Mouse (Mus musculus) monocyte, adult 2 months (primary cell): ENCODE measurements at regions not wholly inside any gene's neighbourhood (a gene's known extent, or its start where the extent isn't known, plus 50 kb on each side); places are given as distances from the start of the nearest gene placed in this dataset.

Experiments used
- DNase-seq, 2 experiments: peaks; one replicate each; pipeline ENCODE4 v3.0.0; 2022; ENCODE audit warnings: low spot score in 2 of 2, low read depth in 1 of 2

DNA sequence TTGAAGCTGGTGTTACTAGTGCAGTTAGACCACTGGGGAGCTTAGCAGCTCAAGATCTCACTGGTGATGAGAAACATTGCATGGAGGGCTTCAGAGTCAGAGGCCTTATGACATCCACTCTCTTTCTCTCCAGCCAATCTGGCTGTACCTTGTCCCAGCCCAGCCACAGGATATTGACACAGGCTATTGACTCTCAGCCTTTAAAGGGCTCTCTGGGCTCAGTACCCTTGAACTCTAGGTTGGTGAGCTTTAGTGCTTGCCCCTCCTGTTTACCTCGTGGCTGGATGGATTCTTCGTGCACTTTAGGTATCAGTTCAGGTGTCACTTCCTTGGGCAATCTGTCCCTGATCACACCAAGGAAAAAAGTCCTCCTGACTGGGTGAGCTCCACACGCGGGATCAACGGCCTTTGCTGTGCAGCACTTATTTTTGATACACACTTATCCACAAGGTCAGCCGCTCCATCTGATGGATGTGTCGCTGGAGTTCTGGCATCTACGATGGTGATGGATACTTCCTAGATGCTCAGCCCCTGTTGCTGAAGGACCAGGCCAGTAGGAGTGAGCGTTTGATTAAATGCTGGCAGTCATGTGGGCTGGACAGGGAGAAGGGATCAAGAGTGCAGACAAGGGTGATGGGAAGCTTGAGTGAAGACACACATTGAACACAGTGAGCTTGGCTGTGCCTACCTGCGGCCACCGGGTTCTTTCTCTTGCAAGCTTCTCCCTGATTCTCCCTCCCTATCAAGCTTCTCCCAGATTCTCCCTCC is 177.7 kb downstream of the Snx10 start:
- DNase-seq: no peak

GRCm38 (mm10) chr6:51702456-51703171 is 178.9 kb downstream of the Snx10 start:
- no peak for DNase-seq

DNA sequence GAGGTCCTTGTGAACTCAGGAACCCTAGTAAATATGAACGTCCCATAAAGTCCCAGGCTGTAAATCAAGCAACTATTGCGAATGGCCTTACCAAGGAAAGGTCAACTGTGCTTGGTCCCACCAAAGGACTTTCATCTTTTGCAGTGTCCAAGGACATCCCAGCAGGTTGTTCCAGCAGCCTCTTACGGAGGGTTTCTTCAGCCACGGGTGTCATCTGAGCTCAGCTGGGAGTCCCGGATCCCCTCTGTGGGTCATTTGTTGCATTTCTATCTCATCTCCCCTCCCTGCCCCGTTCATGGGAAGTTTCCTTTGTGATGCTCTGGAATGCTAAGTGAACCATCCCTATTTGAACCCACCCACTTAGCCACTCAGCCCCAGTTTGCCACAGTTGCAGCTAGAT is 184.3 kb downstream of the Snx10 start:
- DNase-seq: no peak

DNA sequence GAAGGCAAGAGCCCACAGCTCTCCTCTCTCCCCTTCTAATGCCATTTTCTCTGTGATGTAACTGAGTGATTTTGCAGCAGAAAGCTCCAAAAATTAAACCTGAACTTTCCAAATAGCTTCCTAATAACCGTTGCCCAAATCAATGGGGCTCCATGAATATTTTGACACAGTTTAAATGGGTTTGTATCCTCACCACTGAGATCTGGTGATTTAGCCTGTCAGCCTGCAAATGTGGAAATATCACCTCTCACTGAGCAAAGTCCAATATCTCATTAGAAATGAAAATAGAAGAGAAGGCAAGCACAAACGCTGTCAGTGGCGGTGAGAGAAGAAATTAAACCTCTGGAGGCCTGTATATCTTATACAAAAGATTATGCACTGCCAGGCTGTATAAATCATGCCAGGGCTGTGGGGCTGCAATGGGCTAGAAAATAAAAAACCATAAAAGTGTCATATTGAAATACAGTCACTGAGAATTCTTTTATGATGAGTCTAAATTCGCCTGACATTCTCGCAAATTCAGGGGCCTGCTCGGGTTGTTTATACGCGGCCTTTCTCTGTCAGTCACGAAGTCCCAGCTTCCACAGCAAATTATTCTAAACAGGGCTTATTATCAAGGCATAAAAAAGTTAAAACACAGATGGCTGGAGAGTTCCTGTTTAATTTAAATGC is 185.1 kb downstream of the Snx10 start:
- DNase-seq: no peak

DNA sequence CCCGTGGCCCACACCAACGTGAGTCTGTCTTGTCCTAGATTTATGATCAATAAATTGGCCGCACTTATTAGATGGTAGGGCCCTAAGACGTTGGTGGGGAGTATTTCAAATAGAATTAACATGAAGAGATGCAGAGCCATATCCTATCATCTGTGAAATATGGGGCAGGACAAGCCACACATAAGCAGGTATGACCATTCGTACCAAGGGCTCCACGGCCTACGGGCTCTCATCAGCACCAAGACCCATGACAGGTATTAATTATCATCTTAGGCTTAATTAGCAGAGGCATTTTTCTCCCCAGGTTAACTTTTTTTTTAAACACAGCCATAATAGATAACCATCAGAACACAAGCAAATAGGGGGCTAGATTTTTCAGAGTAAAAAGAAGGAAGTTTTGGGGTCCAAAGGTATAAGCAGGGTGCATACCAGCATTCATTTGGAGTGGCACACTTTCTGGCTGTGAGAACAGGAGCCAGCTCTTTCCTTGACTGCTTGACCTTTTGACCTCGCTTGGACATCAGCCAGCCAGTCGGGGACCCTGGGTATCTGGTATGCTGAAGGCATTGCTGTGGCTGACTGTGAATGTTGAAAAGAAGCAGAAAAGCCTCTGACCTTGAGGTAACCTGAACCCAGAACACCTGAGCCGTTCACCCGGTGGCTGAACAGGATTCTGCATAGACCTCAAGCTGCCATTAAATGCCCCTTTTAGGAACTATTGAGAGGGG is 185.8 kb downstream of the Snx10 start:
- DNase-seq: no peak

- DNase-seq: no peak
These were observed 186.5 kb downstream of the Snx10 start for GRCm38 (mm10) chr6:51710153-51710552.

DNA sequence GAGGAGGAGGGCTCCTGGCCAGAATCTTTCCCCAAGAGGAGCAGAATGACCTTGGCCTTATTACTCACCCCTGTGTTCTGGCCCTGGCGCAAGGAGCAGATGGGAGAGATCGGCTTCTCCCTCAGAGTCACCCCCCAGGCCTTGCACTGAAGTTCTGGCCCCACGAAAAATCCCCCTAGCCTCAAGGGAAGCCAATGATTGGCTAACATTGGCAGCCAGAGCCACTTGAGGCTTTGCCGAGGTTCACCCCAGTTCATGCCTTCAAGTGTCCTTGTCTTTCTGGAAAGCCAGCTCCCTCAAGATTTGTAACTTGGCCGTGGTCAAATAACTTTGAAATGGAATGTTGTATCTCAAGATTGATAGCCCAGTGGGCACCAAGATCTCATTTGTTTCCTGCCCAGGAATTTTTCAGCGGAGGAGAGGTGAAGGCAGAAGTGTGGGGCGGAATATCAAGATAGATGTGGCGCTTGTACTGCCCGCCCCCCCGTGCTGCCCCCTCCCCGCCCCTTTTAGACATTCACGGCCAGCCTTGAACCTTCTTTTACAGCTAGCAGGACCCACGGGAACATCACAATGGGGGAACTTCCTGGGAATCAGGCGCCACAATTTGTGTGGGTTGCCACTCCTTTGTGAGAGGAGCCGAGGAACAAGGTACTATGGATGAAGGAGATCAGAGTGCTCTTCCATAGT is 187.4 kb downstream of the Snx10 start:
- no peak for DNase-seq

- DNase-seq: no peak
These were observed 187.9 kb downstream of the Snx10 start for GRCm38 (mm10) chr6:51711616-51711970.

GRCm38 (mm10) chr6:51715158-51715840 is 191.6 kb downstream of the Snx10 start:
- no peak for DNase-seq

DNA sequence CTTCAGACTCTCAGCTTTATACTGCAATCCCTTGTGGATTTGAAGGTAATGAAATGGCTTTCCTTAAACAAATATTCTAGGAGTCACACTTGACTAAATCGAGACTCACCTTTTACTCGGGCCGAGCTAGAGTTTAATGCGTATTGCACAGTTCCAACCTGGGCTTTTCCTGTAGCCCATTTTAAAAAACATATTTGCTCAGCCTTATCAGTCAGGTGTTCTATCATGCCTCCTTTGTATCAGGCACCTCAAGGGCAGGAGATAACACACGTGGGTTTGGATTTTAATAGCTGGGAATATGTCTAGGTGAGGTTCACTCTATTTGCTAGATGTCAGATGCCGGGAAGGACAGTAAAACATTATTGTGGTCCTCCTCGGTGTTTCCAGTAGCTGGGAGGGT is 193.7 kb downstream of the Snx10 start:
- no peak for DNase-seq

GRCm38 (mm10) chr6:51720705-51721104 is 197.0 kb downstream of the Snx10 start:
- DNase-seq: no peak

DNA sequence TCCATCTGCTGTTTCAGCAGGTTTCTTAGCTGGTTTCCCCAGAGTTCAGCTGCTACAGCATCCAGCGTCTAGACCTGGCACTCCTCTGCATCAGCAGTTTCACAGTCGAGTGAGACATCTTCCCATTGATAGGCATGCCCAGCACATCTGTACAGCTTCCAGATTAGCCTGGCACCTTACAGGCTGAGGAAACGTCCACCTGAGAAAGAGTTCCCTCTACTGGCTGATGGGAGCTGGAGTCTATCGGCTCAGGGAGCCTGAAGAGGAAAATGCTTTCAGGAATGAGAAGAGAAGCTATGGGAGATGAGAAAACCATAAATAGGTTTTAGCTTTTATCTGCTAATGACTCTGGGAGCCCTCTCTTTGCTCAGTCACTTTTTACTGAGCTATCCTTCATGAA is 199.4 kb downstream of the Snx10 start:
- DNase-seq: no peak

- DNase-seq: no peak
These were observed 203.5 kb downstream of the Snx10 start for GRCm38 (mm10) chr6:51727191-51727590.

- DNase-seq: no peak
These were observed 205.3 kb downstream of the Snx10 start for GRCm38 (mm10) chr6:51728816-51729562.

DNA sequence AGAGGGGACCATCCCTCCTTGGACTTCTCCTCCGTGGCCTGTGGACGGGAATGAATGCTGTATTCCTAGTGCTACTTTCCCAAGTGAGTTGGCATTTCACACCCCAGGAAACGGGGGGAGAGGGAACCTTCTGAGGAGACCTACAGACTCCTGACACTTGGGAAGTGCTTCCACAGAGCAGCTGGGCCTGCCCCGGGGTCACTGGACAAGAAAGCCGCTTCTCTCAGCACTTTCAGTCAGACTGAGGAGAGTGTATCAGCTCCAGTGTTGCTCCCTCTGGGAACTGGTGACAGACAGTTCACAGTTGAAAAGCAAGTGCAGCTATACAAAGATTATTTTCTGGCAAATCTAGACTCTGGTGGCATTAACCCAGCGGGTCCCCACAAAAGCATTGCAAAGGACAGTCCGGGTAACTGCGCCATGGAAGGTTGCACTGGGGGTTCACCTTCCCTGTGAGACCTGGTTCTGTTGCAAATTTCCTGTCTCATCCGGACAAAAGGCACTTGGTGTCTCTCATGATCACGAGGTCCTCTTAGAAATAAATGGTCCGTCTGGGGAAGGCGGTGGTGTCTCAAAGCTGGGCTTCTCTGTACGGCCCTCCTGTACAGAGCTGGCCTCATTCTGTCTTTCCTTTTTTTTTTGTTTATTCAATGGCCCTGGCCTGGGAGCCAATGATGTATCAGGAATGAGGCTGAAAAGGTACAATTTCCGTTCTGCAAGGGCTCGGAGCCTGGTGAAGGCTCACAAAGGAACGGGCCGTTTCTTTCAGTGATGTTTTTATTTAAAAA is 207.1 kb downstream of the Snx10 start:
- DNase-seq: no peak

GRCm38 (mm10) chr6:51732298-51732895 is 208.7 kb downstream of the Snx10 start:
- no peak for DNase-seq

GRCm38 (mm10) chr6:51736051-51736450 is 212.3 kb downstream of the Snx10 start:
- DNase-seq: no peak

DNA sequence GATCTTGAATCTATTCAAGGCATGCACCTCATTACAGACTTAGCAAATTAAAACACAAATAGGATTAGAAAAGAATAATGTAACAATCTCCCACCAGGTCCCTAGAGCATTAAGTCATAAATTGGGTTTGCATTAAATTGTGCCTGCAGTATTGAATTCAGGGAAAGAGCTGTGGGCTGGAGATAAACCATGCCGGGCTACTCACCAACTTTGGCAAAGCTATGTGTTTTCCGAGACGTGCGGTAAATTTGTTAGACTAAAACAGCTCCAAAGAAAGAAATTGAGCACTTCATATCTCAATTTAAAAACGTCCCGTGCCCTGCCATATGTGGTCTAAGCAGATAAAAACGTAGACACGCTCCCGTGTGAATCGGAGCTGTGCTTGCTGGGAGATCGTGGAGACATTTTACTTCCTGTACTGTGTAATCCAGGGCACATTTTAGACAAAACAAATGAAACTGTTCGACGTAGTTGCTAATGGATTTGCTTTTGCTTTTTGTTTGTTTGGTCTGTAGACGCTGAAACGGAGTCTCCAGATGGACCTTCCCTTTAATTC is 219.5 kb downstream of the Snx10 start:
- no peak for DNase-seq
